Mouse (Mus musculus): ENCODE measurements around the gene Asb2.

The Asb2 gene

DNA sequence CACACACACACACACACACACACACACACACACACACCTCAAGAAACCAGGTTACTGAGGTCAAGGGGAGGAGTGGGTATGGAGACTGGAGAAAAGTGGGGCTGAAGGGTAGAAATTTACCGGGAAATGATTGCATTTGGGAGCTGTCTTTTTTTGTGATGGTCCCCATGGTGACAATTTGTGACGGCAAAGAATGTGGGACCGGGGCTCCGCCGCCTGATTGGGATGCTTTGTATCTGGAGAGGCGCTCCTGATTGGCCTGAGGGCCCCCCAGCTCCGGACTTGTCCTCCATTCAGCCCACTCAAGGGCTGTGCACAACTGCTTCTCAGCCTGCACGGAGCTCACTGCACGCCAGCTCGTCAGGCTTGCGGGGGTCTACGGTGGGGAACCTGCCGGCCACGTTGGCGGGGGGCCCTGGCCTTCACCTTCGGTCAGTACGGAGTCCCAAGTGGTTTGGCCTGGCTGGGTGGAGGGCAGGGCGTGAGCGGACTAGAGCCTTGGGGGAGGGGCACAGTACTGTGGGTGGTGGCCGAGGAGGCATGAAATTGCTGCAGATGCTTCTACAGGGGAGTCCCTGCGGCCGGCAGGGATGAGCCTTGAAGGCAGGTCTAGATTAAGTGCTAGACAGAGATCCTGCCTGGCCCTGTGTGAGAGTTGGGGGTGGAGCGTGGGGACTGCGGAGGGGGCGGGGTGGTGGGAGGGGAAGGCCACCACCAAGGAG, 41.0 kb downstream of the Asb2 start:
- peak; percentile 66 for DNase-seq

DNA sequence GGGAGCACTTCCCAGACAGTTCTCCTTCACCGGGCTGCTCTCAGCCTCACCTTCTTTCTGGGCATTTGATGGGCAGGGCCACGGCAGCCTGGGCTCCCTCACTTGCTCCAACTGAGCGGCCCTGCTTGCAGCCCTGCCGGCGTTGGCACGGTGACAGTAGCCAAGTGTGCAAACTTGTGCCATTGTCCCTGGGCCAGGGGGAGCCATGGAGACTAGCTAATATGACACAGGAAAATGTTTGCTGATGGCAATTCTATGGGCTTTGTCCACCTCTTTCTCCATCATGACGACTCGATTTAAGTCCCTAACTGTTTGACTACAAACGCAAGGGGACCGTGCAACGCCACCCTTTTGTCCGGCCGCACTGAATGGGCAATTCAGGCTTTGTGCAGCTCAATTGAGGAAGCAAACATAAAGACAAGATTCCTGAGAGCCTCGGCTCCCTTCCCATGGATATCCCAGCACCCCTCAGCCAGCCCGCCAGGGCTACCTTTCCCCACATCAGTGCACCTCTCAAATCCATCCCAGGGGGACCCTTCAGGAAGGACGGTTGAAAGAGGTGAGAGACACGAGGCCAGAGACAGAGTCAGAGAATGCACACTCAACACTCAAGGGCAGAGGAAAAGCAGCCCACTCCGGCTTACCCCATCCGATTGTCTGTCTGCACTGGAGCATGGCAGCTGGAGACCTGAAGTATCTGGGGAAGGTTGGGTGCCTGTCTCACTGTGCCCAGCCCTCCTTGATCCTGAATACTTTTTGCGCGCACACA, 41.7 kb downstream of the Asb2 start:
- DNase-seq: peak; percentile 66

DNA sequence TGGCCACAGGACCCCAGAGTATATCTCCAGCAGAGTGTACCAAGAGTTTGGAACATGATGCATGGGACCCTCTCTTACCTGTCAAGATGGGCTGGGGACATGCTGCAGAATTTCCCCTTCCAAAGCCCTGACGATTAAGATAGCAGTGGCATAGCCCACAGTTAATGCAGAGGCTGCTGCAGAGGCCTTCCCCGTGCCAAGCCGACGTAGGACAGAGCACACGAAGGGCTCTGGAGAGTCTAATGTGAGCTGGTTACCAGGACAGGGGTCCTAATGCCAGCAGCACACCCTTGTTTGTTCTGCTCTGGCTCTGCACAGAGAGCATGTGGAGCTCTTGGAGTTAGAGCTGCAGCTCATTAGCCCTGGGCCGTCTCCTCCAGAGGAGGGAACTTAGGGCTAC, 42.5 kb downstream of the Asb2 start:
- no peak for DNase-seq

DNA sequence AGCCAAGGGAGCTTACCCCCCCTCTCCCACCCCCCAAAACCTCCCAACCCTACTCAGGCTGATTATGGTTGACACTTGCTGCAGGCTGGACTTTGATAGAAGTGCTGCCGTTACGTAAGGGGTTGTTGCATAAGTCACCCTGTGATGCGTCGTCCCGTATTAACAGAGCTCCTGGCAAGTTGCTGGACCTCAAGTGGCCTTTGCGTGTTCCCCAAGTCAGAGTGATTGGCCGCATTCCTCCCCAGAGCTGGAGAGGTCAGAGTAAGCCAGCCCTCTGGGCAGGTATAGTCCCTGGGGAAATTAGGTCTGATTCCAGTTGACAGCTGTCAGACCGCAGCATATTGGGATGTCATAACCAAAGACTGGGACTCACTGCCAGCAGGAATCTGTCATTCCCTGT, 43.9 kb downstream of the Asb2 start:
- DNase-seq: peak; percentile 48

DNA sequence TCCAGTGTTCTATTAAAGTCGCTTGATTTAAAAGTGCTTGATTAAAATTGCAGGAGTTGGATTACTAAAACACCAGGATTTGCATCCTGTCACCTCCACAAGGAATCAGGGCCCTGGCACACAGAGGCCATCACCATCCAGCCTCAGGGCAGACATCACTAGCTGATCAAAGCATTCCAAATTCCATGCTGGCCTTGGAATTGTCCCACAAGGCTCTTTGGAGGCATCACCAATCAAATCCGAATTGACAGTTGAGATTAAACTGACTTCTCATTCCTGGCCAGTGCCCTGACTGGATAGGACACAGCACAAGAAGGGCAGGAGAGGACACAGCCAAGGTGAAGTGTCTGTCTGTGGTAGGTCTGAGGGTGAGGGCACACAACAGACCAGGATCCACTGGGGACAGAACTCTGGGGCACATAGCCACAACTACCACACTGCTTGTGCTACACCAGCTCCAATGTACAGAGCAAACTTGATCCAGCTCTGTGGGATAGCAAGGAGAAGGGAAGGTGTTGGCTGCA, 45.0 kb downstream of the Asb2 start, which contains the start of gene Fam181a:
Gene Fam181a, plus strand, starts transcription at position 232 of the 524 bp plus-strand sequence.
- DNase-seq: no peak

DNA sequence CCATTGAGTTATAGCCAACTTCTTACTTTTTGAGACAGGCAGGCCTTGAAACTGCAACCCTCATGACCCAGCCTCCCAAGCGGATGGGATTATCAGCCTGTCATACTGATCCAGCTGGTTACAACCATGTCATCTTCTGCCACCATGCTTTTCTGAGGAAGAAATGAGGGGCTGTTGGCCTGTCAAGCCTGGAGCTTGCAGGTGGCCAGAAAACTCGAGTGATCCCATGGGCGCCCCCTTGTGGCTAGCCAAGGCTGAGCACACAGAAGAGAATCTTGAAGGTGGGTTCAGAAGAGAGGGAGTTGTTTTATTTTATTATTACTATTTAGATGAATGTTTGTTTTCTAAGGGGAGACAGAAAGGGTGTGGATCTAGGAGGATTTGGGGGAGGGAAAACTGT, 49.1 kb downstream of the Asb2 start:
- DNase-seq: peak; percentile 69

DNA sequence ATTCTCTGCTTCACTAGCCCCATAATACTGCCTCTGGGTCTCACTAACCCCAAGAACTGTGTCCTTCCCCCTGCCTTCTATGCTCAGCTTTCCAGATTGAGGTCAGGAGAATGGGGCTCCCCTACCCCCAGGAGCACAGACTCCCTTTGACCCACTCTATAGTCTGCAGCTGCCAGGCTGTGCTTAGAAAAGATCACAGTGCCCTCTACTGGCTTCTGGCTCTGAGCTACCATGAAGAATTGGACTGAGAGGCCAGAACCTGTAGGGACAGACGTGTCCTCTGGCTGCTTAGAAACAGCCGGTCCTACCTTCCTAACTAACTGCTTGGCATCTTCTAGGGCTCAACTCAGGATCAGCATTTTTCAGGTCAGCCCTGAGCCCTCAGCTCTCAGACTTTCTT, 49.6 kb downstream of the Asb2 start:
- peak; percentile 58 for DNase-seq

DNA sequence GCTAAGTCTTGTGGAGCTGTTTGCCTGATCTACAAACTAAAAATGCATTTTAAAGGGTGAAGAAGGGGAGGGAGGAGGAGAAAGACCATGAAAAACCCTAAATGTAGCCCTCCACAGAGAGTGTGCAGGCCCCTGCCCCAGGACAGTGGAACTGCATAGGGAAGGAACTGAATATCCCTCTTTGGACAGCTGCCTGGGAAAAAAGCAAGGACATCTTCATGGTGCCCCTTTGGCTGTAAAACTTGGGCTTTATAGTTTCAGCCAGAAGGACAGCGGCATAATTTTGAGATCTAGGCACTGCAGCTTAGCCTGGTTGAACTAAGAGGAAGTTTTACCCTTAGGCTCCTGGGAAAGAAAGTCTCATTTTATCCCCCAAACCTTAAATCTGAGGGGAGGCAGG, 52.8 kb downstream of the Asb2 start:
- no peak for DNase-seq

DNA sequence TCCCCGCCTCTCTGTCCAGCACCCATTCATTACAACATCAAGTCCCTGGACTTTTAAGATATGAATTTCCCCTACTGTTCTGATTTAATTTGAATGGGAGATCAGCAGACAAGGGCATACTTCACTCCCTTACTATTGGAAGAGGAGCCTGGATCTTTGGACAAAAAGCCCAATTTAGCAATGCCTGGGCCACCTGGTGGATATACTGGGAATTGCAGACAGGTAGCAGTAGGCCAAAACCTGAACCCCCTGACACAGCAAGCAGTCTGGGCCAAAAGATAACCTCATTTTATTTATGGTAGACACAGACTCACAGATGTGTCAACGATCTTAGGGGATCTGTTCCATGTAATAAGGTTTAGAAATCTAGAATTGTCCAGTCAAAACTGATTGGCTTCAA, 54.2 kb downstream of the Asb2 start:
- peak; percentile 70 for DNase-seq

DNA sequence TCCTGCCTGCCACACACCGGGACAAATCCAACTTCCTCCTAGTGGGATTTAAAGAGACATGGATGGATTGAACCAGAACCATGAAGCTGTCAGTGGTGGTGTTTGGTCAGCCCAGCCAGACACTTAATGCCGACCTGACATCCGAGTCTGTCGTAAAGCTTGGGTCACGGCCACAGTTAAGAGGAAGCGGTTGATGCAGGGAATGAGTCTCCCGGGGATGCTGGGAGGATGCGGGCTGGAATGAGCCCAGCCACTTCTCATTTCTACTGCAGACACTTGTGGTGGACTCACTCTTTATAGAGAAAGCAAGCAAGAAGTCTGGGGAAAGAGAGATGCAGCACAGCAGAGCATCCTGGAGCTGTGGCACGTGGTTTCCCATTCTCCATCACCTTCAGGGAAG, 55.3 kb downstream of the Asb2 start:
- DNase-seq: no peak

DNA sequence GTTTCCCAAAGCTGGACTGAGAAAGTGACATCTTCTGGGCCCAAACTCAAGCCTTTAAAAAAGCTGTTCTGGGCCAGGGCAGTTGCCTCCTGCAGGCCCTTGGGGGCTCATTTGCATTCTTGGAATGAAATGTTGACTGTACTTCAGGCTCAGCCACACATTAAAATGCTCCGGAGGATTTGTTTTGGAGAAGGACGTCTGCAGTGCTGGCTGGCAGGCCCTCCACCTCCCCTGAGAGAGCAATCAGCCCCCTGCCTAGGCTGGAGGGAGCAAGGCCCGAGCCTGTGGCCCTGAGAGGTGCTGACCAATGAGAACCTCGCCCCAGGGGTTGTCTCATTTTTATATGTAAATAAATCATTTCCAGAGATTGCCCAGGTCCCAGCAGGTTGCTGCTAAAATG, 59.5 kb downstream of the Asb2 start:
- no peak for DNase-seq

DNA sequence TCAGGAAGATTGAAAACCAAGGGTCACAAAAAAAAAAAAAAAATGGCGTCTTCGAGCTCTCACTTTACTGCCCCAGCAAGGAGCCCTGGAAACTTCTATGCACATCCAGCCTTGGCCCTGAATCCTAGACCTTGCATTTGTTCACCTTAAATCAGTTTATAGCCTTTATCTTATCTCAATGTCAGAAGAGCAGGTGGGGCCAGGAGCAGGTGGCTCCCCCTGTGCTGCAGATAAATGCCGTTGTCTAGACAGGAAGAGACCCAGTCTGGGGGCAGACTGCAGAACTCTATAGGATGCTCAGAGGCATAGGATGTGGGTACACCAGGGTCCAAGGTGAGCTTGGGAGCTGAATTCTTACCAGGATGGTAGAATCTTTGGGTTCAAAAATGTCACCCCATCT, 63.4 kb downstream of the Asb2 start:
- DNase-seq: no peak

DNA sequence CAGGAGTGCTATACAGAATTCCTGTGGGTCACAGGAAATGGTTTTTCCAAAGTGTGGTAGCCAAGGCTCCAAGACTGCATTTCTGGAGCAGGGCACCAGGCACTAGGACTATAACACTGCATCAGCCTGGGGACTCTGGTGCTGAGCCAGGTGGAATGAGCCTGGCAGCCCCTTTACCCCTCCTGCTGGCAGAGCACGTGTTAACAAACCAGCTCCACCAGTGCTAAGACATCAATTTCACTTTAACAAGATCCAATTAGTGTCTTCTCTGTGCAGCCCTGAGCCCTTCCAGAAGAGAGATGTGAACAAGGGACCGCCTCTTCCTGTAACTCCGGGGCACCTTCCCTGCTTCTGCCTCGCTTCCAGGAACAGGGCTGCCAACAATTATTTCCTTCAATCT, 68.5 kb downstream of the Asb2 start:
- no peak for DNase-seq

DNA sequence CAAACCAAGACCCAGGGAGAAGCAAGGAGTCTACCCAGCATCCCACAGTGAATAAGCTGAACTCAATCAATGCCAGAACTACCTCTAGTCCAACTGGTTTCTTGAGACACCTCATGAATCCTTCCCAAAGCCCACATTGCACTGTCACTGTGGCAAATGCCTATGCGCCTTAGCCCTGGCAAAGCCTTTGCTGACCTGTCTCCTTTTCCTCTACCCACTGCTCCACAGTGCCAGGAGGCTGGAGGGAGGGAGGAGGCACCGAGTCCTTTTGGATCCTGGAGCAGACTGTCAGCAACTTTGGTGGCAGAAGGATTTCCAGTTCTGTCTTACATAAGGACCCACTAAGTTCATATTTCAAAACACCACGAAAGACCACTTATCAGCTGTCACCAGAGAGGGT, 72.4 kb downstream of the Asb2 start:
- DNase-seq: no peak

DNA sequence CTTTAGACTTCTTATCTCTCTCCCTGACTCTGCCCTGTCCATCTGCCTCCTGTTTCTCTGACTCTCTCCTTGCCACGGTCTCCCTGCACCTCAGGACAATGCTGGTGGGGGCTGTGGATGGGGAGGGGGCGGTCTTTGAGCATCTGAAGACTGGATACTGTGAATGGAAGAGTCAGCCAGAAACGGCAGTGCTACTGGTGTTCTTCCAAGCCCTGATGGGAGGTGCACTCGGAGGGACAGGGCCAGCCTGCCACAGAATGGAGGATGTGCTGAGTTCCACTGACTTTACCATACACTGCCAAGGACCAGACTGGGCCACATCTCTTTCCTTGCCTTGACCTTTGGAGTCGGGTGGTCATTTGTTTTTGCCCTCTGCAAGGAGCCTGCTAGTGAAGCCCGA, 72.9 kb downstream of the Asb2 start:
- DNase-seq: no peak

DNA sequence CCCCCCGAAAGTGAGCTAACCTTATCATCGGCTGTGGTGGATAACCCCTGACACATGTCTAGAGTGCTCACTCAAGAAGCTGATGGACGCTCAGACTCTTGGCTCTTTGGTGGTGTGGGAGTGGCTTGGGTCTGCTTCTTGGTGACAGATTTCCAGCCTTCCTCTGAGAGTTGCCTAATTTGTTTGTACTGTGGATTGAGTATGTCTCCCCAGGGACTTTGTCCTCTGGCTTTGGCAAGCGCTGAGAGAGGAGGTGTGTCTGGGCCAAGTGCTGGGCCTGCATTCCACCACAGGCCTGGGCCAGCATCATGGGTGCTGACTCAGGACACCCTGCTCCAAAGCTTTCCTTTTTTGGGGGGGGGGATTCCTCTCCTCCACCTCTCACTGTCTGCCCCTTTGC, 73.9 kb downstream of the Asb2 start:
- no peak for DNase-seq

DNA sequence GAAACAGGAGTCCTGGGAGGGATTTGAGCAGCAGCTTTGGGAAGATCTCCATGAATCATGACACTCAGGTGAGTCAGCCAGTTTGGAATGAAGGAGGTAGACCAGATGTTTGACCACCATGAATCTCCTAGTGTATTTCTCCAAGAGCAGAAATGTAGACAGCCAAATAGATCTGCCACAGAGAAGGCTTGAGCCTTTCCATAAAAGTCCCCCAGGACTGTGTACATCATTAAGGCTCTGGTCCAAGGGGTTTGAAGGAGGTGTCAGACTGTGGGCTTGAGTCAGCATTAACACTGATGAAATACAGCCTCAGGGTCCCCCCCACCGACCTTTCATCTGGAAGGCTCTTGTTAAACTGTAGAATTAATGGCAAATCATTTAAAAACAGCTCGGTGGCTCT, 74.3 kb downstream of the Asb2 start:
- no peak for DNase-seq

DNA sequence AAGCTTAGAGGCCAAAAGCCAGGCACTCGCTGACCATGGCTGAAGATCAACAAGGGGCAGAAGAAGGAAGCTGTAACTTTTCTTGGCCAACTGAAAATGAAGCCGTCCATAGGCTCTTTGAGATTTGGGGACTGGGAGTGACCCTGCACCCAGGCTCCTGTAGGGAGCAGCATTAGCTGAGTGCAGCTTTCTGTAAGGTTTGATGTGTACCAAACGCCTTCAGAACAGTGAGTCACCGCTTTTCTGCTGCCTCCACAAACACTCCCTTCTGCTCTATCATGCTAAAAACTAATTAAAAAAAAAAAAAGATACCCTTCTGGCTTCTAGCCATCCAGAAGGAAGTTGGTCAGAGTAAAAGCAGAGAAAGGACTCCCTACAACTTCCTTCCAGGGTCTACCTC, 79.4 kb downstream of the Asb2 start:
- no peak for DNase-seq

DNA sequence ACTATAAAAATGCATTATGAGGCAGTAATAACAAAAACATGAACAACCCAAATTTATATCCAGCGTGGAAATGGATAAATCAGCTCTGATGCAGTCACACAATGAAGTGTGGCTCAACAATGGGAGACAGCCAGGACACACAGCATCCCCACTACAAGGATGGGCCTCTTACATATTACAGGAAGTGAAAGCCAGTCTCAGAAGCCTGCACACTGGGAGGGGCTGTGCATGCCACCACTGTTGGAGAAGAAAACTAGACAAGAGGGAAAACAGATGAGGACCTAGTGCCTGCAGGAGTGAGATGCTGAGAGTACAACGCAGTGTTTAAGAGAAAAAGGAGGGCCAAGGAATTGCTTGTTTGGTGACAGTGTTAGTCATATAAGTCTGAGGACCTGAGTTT, 82.1 kb downstream of the Asb2 start:
- no peak for DNase-seq

DNA sequence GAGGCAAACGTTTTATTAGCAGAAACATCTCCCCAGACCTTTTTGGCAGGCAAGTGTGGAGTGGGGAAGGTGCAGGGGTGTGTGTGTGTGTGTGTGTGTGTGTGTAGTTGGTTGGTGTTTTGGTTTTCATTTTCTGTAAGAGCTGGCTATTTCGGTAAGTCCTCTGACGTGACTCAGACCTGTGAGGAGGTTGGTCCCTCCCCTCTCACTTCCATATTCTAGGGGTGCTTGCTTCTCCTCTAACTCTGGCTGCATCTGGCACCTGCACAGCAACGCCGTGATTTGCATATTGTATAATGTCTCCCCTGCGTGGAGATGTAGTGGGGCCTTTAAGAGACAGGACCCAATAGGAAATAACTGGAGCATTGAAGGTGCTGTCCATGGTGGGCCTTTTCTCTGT, 82.8 kb downstream of the Asb2 start:
- no peak for DNase-seq

DNA sequence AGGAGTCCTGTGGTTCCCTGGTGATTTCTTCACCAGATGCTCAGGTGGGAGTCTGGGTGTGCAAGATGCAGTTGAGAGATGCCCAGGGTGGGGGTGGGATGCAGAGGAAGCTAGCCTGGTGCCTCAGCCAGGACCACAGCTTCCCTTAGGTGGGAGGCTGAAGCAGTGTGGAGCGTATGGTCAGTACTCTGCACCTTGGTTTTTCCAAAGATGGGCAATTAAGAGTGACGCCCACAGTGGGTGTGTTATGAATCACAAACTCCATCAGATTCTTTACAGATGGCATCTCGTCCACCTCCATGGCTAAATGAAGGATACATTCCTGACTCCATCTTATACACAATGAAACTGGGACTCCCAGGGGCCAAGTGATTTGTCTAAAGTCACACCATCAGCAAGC, 83.6 kb downstream of the Asb2 start:
- DNase-seq: no peak

All from retina, postnatal 1 day (tissue).